Mouse (Mus musculus): ENCODE data around the gene Parp6. TPM values are rescaled to one million over a fixed set of nuclear protein-coding genes. Genes with fewer than 3 reads are reported as not detected.

The Parp6 gene
- polyA plus RNA-seq (2016; fragmentation: Nextera tagmentation; extraction: Ambion mirVana) = 46.5 and 70.8 TPM in 2 replicates

GRCm38 (mm10) chr9:59616622-59617306 lies at the start of gene Parp6:
Gene Parp6, plus strand, starts transcription at chr9:59617284.
- DNase-seq (ENCODE audit: low spot score) = peak; percentile 98
- H3K4me1 ChIP-seq = peaks cover 30% of the 10 kb centered on the region
- no peaks in the 10 kb centered on the region for H3K9me3 ChIP-seq (replicated peaks)
- peak within 1 kb of the TSS; percentile 95 for H3K27ac ChIP-seq (replicated peaks)
- H3K36me3 ChIP-seq = no peaks in the 10 kb centered on the region
- peak within 1 kb of the TSS; percentile 92 for H3K4me3 ChIP-seq
- H3K27me3 ChIP-seq (ENCODE audit: low read depth, poor library complexity, severe bottlenecking) = no peaks in the 10 kb centered on the region
- WGBS = 1% methylated on average over 36 of the region's 36 CpGs

GRCm38 (mm10) chr9:59571852-59572251 lies 45.2 kb upstream of the Parp6 start:
- Histone ChIP-seq H3K27me3 (ENCODE audit: low read depth, poor library complexity, severe bottlenecking) (peaks cover 14% of the 10 kb centered on the region), H3K4me3 (no peak overlapping the region), H3K36me3 (no peaks in the 10 kb centered on the region), H3K9me3 (replicated peaks) (no peaks in the 10 kb centered on the region), H3K27ac (replicated peaks) (no peak overlapping the region), H3K4me1 (no peaks in the 10 kb centered on the region; the same call in 1 of the 2 replicates)
- no peak for DNase-seq (ENCODE audit: low spot score)
- WGBS = 88% methylated on average over 2 of the region's 2 CpGs

GRCm38 (mm10) chr9:59577401-59577800 lies 39.7 kb upstream of the Parp6 start:
- no peak for DNase-seq (ENCODE audit: low spot score)
- no peaks in the 10 kb centered on the region for H3K36me3 ChIP-seq
- WGBS = 16% methylated on average over 13 of the region's 13 CpGs
- 0 out of 2 replicates have a peak overlapping the region, but pooled peaks have one; percentile 7 for H3K27ac ChIP-seq (replicated peaks)
- H3K9me3 ChIP-seq (replicated peaks) = no peaks in the 10 kb centered on the region
- peak overlapping the region; percentile 54 for H3K4me3 ChIP-seq
- peaks cover 54% of the 10 kb centered on the region for H3K27me3 ChIP-seq (ENCODE audit: low read depth, poor library complexity, severe bottlenecking)
- peaks cover 26% of the 10 kb centered on the region for H3K4me1 ChIP-seq

- WGBS = under 1% methylated on average over 60 of the region's 61 CpGs
- H3K27me3 ChIP-seq (ENCODE audit: low read depth, poor library complexity, severe bottlenecking) = peaks cover 59% of the 10 kb centered on the region
- peak within 1 kb of the TSS; percentile 54 for H3K4me3 ChIP-seq
- no peaks in the 10 kb centered on the region for H3K9me3 ChIP-seq (replicated peaks)
- peak; percentile 100 for DNase-seq (ENCODE audit: low spot score)
- no peaks in the 10 kb centered on the region for H3K36me3 ChIP-seq
- peaks cover 26% of the 10 kb centered on the region for H3K4me1 ChIP-seq
- H3K27ac ChIP-seq (replicated peaks) = peak within 1 kb of the TSS; percentile 63
Measured at GRCm38 (mm10) chr9:59577844-59578504, 39.1 kb upstream of the Parp6 start, which contains the start of gene Celf6. Gene Celf6, plus strand, starts transcription at chr9:59577917.

- Histone ChIP-seq H3K36me3 (no peaks in the 10 kb centered on the region), H3K27ac (replicated peaks) (peak overlapping the region; percentile 63), H3K27me3 (ENCODE audit: low read depth, poor library complexity, severe bottlenecking) (peaks cover 64% of the 10 kb centered on the region), H3K9me3 (replicated peaks) (no peaks in the 10 kb centered on the region), H3K4me1 (peaks cover 26% of the 10 kb centered on the region), H3K4me3 (peak overlapping the region; percentile 54)
- DNase-seq (ENCODE audit: low spot score) = no peak
- under 1% methylated on average over 20 of the region's 20 CpGs for WGBS
Measured at GRCm38 (mm10) chr9:59578505-59578867, 38.6 kb upstream of the Parp6 start.

- 8% methylated on average over 13 of the region's 13 CpGs for WGBS
- Histone ChIP-seq H3K27ac (replicated peaks) (no peak overlapping the region), H3K27me3 (ENCODE audit: low read depth, poor library complexity, severe bottlenecking) (peaks cover 74% of the 10 kb centered on the region), H3K4me3 (peak overlapping the region; percentile 39), H3K36me3 (no peaks in the 10 kb centered on the region), H3K9me3 (replicated peaks) (no peaks in the 10 kb centered on the region), H3K4me1 (peaks cover 30% of the 10 kb centered on the region)
- peak; percentile 78 for DNase-seq (ENCODE audit: low spot score)
Measured at GRCm38 (mm10) chr9:59584871-59585308, 32.2 kb upstream of the Parp6 start.

- H3K4me3 ChIP-seq = no peak overlapping the region
- no peaks in the 10 kb centered on the region for H3K9me3 ChIP-seq (replicated peaks)
- H3K27ac ChIP-seq (replicated peaks) = no peak overlapping the region
- H3K27me3 ChIP-seq (ENCODE audit: low read depth, poor library complexity, severe bottlenecking) = peaks cover 69% of the 10 kb centered on the region
- no peak for DNase-seq (ENCODE audit: low spot score)
- H3K4me1 ChIP-seq = peaks cover 30% of the 10 kb centered on the region
- WGBS = 73% methylated on average over 5 of the region's 5 CpGs
- H3K36me3 ChIP-seq = no peaks in the 10 kb centered on the region
Measured at GRCm38 (mm10) chr9:59588252-59588651, 28.8 kb upstream of the Parp6 start.

- no peaks in the 10 kb centered on the region for H3K36me3 ChIP-seq
- no peak overlapping the region for H3K4me3 ChIP-seq
- peaks cover 30% of the 10 kb centered on the region for H3K4me1 ChIP-seq
- WGBS = 31% methylated on average over 12 of the region's 12 CpGs
- DNase-seq (ENCODE audit: low spot score) = peak; percentile 61
- peaks cover 62% of the 10 kb centered on the region for H3K27me3 ChIP-seq (ENCODE audit: low read depth, poor library complexity, severe bottlenecking)
- H3K27ac ChIP-seq (replicated peaks) = no peak overlapping the region; the same call in 1 of the 2 replicates
- H3K9me3 ChIP-seq (replicated peaks) = no peaks in the 10 kb centered on the region
Measured at GRCm38 (mm10) chr9:59588710-59589671, 28.1 kb upstream of the Parp6 start.

- peaks cover 60% of the 10 kb centered on the region for H3K27me3 ChIP-seq (ENCODE audit: low read depth, poor library complexity, severe bottlenecking)
- WGBS = 86% methylated on average over 10 of the region's 10 CpGs
- H3K4me3 ChIP-seq = no peak overlapping the region
- no peaks in the 10 kb centered on the region for H3K9me3 ChIP-seq (replicated peaks)
- peaks cover 26% of the 10 kb centered on the region for H3K4me1 ChIP-seq
- H3K36me3 ChIP-seq = no peaks in the 10 kb centered on the region
- H3K27ac ChIP-seq (replicated peaks) = no peak overlapping the region
- no peak for DNase-seq (ENCODE audit: low spot score)
Measured at GRCm38 (mm10) chr9:59589703-59590439, 27.2 kb upstream of the Parp6 start.

GRCm38 (mm10) chr9:59601661-59602060 lies 15.4 kb upstream of the Parp6 start:
- Histone ChIP-seq H3K9me3 (replicated peaks) (no peaks in the 10 kb centered on the region), H3K27ac (replicated peaks) (no peak overlapping the region), H3K36me3 (no peaks in the 10 kb centered on the region), H3K27me3 (ENCODE audit: low read depth, poor library complexity, severe bottlenecking) (peaks cover 32% of the 10 kb centered on the region), H3K4me1 (peaks cover 13% of the 10 kb centered on the region), H3K4me3 (no peak overlapping the region)
- no peak for DNase-seq (ENCODE audit: low spot score)
- WGBS = 87% methylated on average over 8 of the region's 8 CpGs

- DNase-seq (ENCODE audit: low spot score) = no peak
Measured at GRCm38 (mm10) chr9:59605967-59606366, 11.1 kb upstream of the Parp6 start.

GRCm38 (mm10) chr9:59610950-59611349 lies 6.1 kb upstream of the Parp6 start:
- Histone ChIP-seq H3K27me3 (ENCODE audit: low read depth, poor library complexity, severe bottlenecking) (no peaks in the 10 kb centered on the region), H3K27ac (replicated peaks) (no peak overlapping the region), H3K4me3 (no peak overlapping the region), H3K36me3 (no peaks in the 10 kb centered on the region), H3K9me3 (replicated peaks) (no peaks in the 10 kb centered on the region), H3K4me1 (peaks cover 7% of the 10 kb centered on the region; the same call in 1 of the 2 replicates)
- DNase-seq (ENCODE audit: low spot score) = no peak
- 89% methylated on average over 2 of the region's 2 CpGs for WGBS

More at GRCm38 (mm10) chr9:59605967-59606366, 11.1 kb upstream of the Parp6 start:
- H3K27me3 ChIP-seq (ENCODE audit: low read depth, poor library complexity, severe bottlenecking) = peaks cover 32% of the 10 kb centered on the region
- no peak overlapping the region for H3K4me3 ChIP-seq
- H3K9me3 ChIP-seq (replicated peaks) = no peaks in the 10 kb centered on the region
- WGBS = 52% methylated on average over 6 of the region's 6 CpGs
- H3K4me1 ChIP-seq = peaks cover 13% of the 10 kb centered on the region
- H3K27ac ChIP-seq (replicated peaks) = no peak overlapping the region
- no peaks in the 10 kb centered on the region for H3K36me3 ChIP-seq

Measured in midbrain, embryonic 10.5 days (tissue).